Mouse (Mus musculus): ENCODE data around the gene Pitx2. TPM values are rescaled to one million over a fixed set of nuclear protein-coding genes. Genes with fewer than 3 reads are reported as not detected.

Pitx2 gene
- polyA plus RNA-seq (2017; shearing (Covaris generic)): 0.44 TPM

GRCm38 (mm10) chr3:129199609-129200500, at the start of gene Pitx2:
TSS of gene Pitx2 (plus strand) at chr3:129199878.

Other genes starting within 250 kb of the Pitx2 start
- gene Enpep, start 132.8 kb downstream of the Pitx2 start, polyA plus RNA-seq (2017; shearing (Covaris generic)): not detected